ENCODE assay signal across 17 mouse cellular contexts in genomic region chr1:88786066-88786465, GRCm38 (mm10).
DNase-seq lines count a peak whose midpoint lies in the region; ATAC-seq lines count a peak whose summit lies in the region.
"Had no signal": no experiment of that assay in that cellular context is flagged by ENCODE, and none has a peak within 500 bp of the region (broad histone marks: within the 10 kb centered on the region; RNA-seq: fewer than 3 reads in every experiment).

No protein-coding gene starts in this region.

- DNase-seq in cerebellum, adult 11 months, result no peak
- DNase-seq in adrenal gland, postnatal 25 days, result no peak
- DNase-seq: adrenal gland, adult 2 months; adrenal gland, adult 8-10 months; adrenal gland, postnatal 10 days; adrenal gland, postnatal 14 days; adrenal gland, postnatal 36 days; B cell, adult 2 months; cerebellum, adult 11-12 months; cerebellum, adult 18-20 months; cerebellum, adult 2 months; cerebellum, adult 8-10 months had no signal

- peak; percentile 80 for ATAC-seq in common myeloid progenitor, adult 5-6 weeks (replicated peaks; ENCODE audit: low read depth, poor library complexity, severe bottlenecking)
- peak; percentile 76; a peak in 3 of 4 replicates for ATAC-seq in hematopoietic stem cell, adult 5-6 weeks (replicated peaks in 1 of 2; ENCODE audit: insufficient read depth in 1 of 2, low FRiP score in 2 of 2, low TSS enrichment in 1 of 2, low read depth in 1 of 2, poor library complexity in 2 of 2, severe bottlenecking in 2 of 2)
- ATAC-seq: activated CD4-positive, CD25-positive, alpha-beta regulatory T cell, adult 4 months; CD4-positive, CD25-positive, alpha-beta regulatory T cell, adult 4 months; Patski had no signal
